Mouse (Mus musculus) forebrain, postnatal 0 days (tissue): ENCODE measurements around the gene Ripor3. TPM values are rescaled to one million over a fixed set of nuclear protein-coding genes. Genes with fewer than 3 reads are reported as not detected.

Experiments
- ATAC-seq: fragments of 200-750 bp; cut with Nextera tagmentation; 2 replicates; pipeline ENCODE4 v1.8.0; 2017; ENCODE audit warnings: mild to moderate bottlenecking, moderate library complexity
- DNase-seq: peaks from one replicate; pipeline ENCODE4 v3.0.0-alpha.2; 2015
- H3K27ac ChIP-seq: fragments of 300-500 bp; sonication (generic); 2 replicates; pipeline ENCODE4 v1.5.1; 2014; ENCODE audit warnings: low read depth, mild to moderate bottlenecking, antibody characterized with exemption, low read length, moderate library complexity, mixed read lengths
- H3K27me3 ChIP-seq: fragments of 300-500 bp; sonication (generic); 2 replicates; pipeline ENCODE4 v1.6.1; 2014; ENCODE audit warnings: mild to moderate bottlenecking, low read length, mixed read lengths; ENCODE audit not compliant: insufficient read depth
- H3K36me3 ChIP-seq: fragments of 300-500 bp; sonication (generic); 2 replicates; pipeline ENCODE4 v1.6.1; 2014; ENCODE audit warnings: mild to moderate bottlenecking, moderate library complexity; ENCODE audit not compliant: insufficient read depth
- H3K4me1 ChIP-seq: fragments of 300-500 bp; sonication (generic); 2 replicates; pipeline ENCODE4 v1.6.1; 2014; ENCODE audit warnings: antibody characterized with exemption; ENCODE audit not compliant: insufficient read depth
- H3K4me2 ChIP-seq: fragments of 300-500 bp; sonication (generic); 2 replicates; pipeline ENCODE4 v1.6.1; 2014; ENCODE audit warnings: low read depth, mild to moderate bottlenecking, moderate library complexity
- H3K4me3 ChIP-seq: fragments of 300-500 bp; sonication (generic); 2 replicates; pipeline ENCODE4 v1.5.1; 2014; ENCODE audit warnings: low read depth, low read length, mixed read lengths
- H3K9ac ChIP-seq: fragments of 300-500 bp; sonication (generic); 2 replicates; pipeline ENCODE4 v1.6.1; 2014; ENCODE audit warnings: mild to moderate bottlenecking
- H3K9me3 ChIP-seq: fragments of 300-500 bp; sonication (generic); 2 replicates; pipeline ENCODE4 v1.6.1; 2016; ENCODE audit warnings: low read length
- CTCF ChIP-seq: sonication (generic); IDR thresholded peaks from 2 replicates; pipeline ENCODE4 v1.5.1; 2016; ENCODE audit warnings: antibody characterized with exemption, control low read depth, low read depth
- WGBS: fragments of 180-500 bp; shearing (Covaris S2); extraction: QIAGEN DNeasy Blood & Tissue Kit; methylation state at CpG from one replicate; pipeline ENCODE4 v1.1.7; 2014; 5-methylcytosine and 5-hydroxymethylcytosine counted together
- polyA plus RNA-seq: library from polyadenylated mRNA; unstranded; fragments of >200 nt; fragmentation: Nextera tagmentation; extraction: Ambion mirVana; gene quantifications from 2 replicates; pipeline ENCODE4 v1.2.1, GENCODE M21; 2015
- total RNA-seq: library from RNA; depleted of rRNA; stranded (reverse); fragments of >200 nt; gene quantifications from 2 replicates; pipeline ENCODE4 v1.2.3, GENCODE M21; 2014

The Ripor3 gene
- total and polyA plus RNA-seq, 2 experiments from 2014 or later, result 0.29 to 0.39 TPM

GRCm38 (mm10) chr2:167958082-167958788 is 52.2 kb downstream of the Ripor3 start:
- DNase-seq (no peak), ATAC-seq (no peak)
- Histone ChIP-seq H3K4me3 (no peak overlapping the region), H3K36me3 (peaks cover 7% of the 10 kb centered on the region), H3K4me2 (no peak overlapping the region), H3K4me1 (no peaks in the 10 kb centered on the region), H3K9ac (no peak overlapping the region), H3K27ac (no peak overlapping the region), H3K27me3 (no peaks in the 10 kb centered on the region), H3K9me3 (no peaks in the 10 kb centered on the region)
- 33% methylated on average over 5 of the region's 5 CpGs for WGBS
- no peak for TF ChIP-seq CTCF

- Histone ChIP-seq H3K36me3 (peaks cover 7% of the 10 kb centered on the region; the same call in 1 of the 2 replicates), H3K9me3 (no peaks in the 10 kb centered on the region), H3K27me3 (no peaks in the 10 kb centered on the region), H3K9ac (no peak overlapping the region), H3K27ac (no peak overlapping the region), H3K4me3 (no peak overlapping the region), H3K4me2 (no peak overlapping the region), H3K4me1 (no peaks in the 10 kb centered on the region)
- DNase-seq (no peak), ATAC-seq (no peak)
- WGBS, result 93% methylated on average over 1 of the region's 1 CpGs
- 0 out of 2 replicates have a peak, but pooled peaks have one; percentile 14 for TF ChIP-seq CTCF
Observed at GRCm38 (mm10) chr2:167957539-167957938, 52.9 kb downstream of the Ripor3 start.

GRCm38 (mm10) chr2:167954928-167955327 is 55.5 kb downstream of the Ripor3 start:
- ATAC-seq, result no peak
- WGBS, result 92% methylated on average over 7 of the region's 7 CpGs
- no peak overlapping the region for H3K4me2 ChIP-seq
- no peak overlapping the region for H3K9ac ChIP-seq
- peaks cover 7% of the 10 kb centered on the region; the same call in 1 of the 2 replicates for H3K36me3 ChIP-seq
- no peak for DNase-seq
- no peaks in the 10 kb centered on the region for H3K27me3 ChIP-seq
- no peaks in the 10 kb centered on the region for H3K9me3 ChIP-seq
- no peak overlapping the region for H3K4me3 ChIP-seq
- H3K27ac ChIP-seq, result no peak overlapping the region
- H3K4me1 ChIP-seq, result no peaks in the 10 kb centered on the region
- no peak for TF ChIP-seq CTCF

- 91% methylated on average over 10 of the region's 10 CpGs for WGBS
- no peak overlapping the region for H3K4me3 ChIP-seq
- ATAC-seq, result no peak
Observed at GRCm38 (mm10) chr2:167953819-167954218, 56.6 kb downstream of the Ripor3 start.

GRCm38 (mm10) chr2:167951301-167952211 is 58.9 kb downstream of the Ripor3 start:
- ATAC-seq, result no peak
- Histone ChIP-seq H3K27ac (no peak overlapping the region), H3K4me2 (no peak overlapping the region), H3K4me3 (no peak overlapping the region), H3K9ac (no peak overlapping the region), H3K27me3 (no peaks in the 10 kb centered on the region), H3K4me1 (no peaks in the 10 kb centered on the region), H3K9me3 (no peaks in the 10 kb centered on the region), H3K36me3 (peaks cover 7% of the 10 kb centered on the region; the same call in 1 of the 2 replicates)
- no peak for TF ChIP-seq CTCF
- no peak for DNase-seq
- WGBS, result 87% methylated on average over 13 of the region's 13 CpGs

More at GRCm38 (mm10) chr2:167953819-167954218, 56.6 kb downstream of the Ripor3 start:
- no peaks in the 10 kb centered on the region for H3K9me3 ChIP-seq
- no peaks in the 10 kb centered on the region for H3K4me1 ChIP-seq
- H3K9ac ChIP-seq, result no peak overlapping the region
- TF ChIP-seq CTCF, result no peak
- peaks cover 7% of the 10 kb centered on the region; the same call in 1 of the 2 replicates for H3K36me3 ChIP-seq
- no peak overlapping the region for H3K4me2 ChIP-seq
- H3K27me3 ChIP-seq, result no peaks in the 10 kb centered on the region
- DNase-seq, result no peak
- no peak overlapping the region for H3K27ac ChIP-seq

GRCm38 (mm10) chr2:167950681-167951080 is 59.7 kb downstream of the Ripor3 start:
- DNase-seq (no peak), ATAC-seq (no peak)
- H3K27ac ChIP-seq, result no peak overlapping the region
- H3K27me3 ChIP-seq, result no peaks in the 10 kb centered on the region
- peaks cover 7% of the 10 kb centered on the region; the same call in 1 of the 2 replicates for H3K36me3 ChIP-seq
- 81% methylated on average over 6 of the region's 6 CpGs for WGBS
- H3K4me1 ChIP-seq, result no peaks in the 10 kb centered on the region
- no peak for TF ChIP-seq CTCF
- no peak overlapping the region for H3K4me3 ChIP-seq
- H3K9ac ChIP-seq, result no peak overlapping the region
- no peaks in the 10 kb centered on the region for H3K9me3 ChIP-seq
- no peak overlapping the region for H3K4me2 ChIP-seq

GRCm38 (mm10) chr2:167949808-167950207 is 60.6 kb downstream of the Ripor3 start:
- WGBS, result 68% methylated on average over 2 of the region's 2 CpGs
- DNase-seq, result no peak
- Histone ChIP-seq H3K9ac (no peak overlapping the region), H3K4me1 (no peaks in the 10 kb centered on the region), H3K9me3 (no peaks in the 10 kb centered on the region), H3K27ac (no peak overlapping the region), H3K27me3 (no peaks in the 10 kb centered on the region), H3K36me3 (peaks cover 5% of the 10 kb centered on the region; the same call in 1 of the 2 replicates), H3K4me3 (no peak overlapping the region), H3K4me2 (no peak overlapping the region)
- ATAC-seq, result no peak
- no peak for TF ChIP-seq CTCF
